Mouse (Mus musculus) embryonic facial prominence, embryonic 10.5 days (tissue): ENCODE measurements at regions not wholly inside any gene's neighbourhood (a gene's known extent, or its start where the extent isn't known, plus 50 kb on each side); places are given as distances from the start of the nearest gene placed in this dataset.

Experiments
- DNase-seq: peaks from one replicate; pipeline ENCODE4 v3.0.0-alpha.2; 2017; ENCODE audit warnings: low spot score
- H3K27ac ChIP-seq: fragments of 300-500 bp; sonication (generic); replicated peaks from 2 replicates; pipeline ENCODE4 v1.5.1; 2016; ENCODE audit warnings: mild to moderate bottlenecking
- H3K27me3 ChIP-seq: fragments of 300-500 bp; sonication (generic); replicated peaks from 2 replicates; pipeline ENCODE4 v1.6.1; 2016; ENCODE audit warnings: low read depth, mild to moderate bottlenecking; ENCODE audit not compliant: poor library complexity, severe bottlenecking
- H3K36me3 ChIP-seq: fragments of 300-500 bp; sonication (generic); replicated peaks from 2 replicates; pipeline ENCODE4 v1.6.1; 2016; ENCODE audit warnings: mild to moderate bottlenecking, moderate library complexity
- H3K4me1 ChIP-seq: fragments of 300-500 bp; sonication (generic); 2 replicates; pipeline ENCODE4 v1.6.1; 2016
- H3K4me3 ChIP-seq: fragments of 300-500 bp; sonication (generic); 2 replicates; pipeline ENCODE4 v1.5.1; 2016; ENCODE audit warnings: mild to moderate bottlenecking, moderate library complexity
- H3K9me3 ChIP-seq: fragments of 300-500 bp; sonication (generic); 2 replicates; pipeline ENCODE4 v1.6.1; 2016; ENCODE audit warnings: mild to moderate bottlenecking
- WGBS: fragments of 180-500 bp; shearing (Covaris S2); methylation state at CpG from one replicate; pipeline ENCODE4 v1.1.7; 2016; 5-methylcytosine and 5-hydroxymethylcytosine counted together

DNA sequence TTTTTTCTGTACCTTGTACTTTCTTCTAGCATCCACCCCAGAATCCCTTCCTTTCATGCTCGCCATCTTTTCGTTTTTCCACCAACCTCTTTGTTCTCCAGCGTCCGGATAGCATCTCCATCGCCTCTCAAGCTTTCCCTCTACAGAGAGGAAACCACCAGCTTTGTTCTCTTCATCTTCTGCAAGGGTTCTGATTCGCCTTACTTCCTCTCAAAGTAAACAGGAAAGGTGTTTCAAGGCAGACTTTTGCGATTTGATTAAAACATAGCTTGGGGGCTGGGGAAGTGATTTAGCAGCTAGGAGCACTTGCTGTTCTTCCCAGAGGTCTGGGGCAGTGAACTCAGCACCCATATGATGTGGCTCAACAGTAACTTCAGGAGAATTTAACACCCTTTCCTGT lies 71.4 kb downstream of the Emp1 start:
- Histone ChIP-seq H3K27ac (no peak overlapping the region), H3K4me3 (no peak overlapping the region), H3K27me3 (no peaks in the 10 kb centered on the region), H3K4me1 (peaks cover 9% of the 10 kb centered on the region), H3K36me3 (no peaks in the 10 kb centered on the region), H3K9me3 (no peaks in the 10 kb centered on the region)
- no peak for DNase-seq
- WGBS: 76% methylated on average over 7 of the region's 7 CpGs

DNA sequence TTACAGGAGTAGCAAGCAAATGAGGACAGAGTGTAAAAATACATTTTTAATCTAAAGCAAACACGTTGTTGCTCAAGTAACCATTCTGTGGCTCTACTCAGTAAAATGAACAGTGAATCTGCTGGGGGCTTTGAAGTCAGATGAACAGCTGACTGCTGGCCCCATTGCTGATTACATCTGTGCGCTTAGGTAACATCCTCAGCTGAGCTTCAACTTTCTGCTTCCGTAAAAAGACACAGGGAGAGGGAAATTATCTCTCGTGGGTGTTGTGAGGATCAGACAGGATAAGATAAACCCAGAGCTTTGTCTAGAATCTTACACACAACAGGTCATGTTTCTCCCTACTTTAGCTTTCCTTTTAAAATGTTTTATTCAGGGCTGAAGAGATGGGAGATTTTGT lies 74.0 kb downstream of the Emp1 start:
- no peaks in the 10 kb centered on the region for H3K27me3 ChIP-seq
- no peaks in the 10 kb centered on the region; the same call in 1 of the 2 replicates for H3K9me3 ChIP-seq
- H3K4me3 ChIP-seq: no peak overlapping the region
- H3K4me1 ChIP-seq: 0 out of 2 replicates have a peak, but pooled peaks cover 3% of the 10 kb centered on the region
- H3K27ac ChIP-seq: no peak overlapping the region
- H3K36me3 ChIP-seq: no peaks in the 10 kb centered on the region
- no peak for DNase-seq
- 87% methylated on average over 4 of the region's 4 CpGs for WGBS

DNA sequence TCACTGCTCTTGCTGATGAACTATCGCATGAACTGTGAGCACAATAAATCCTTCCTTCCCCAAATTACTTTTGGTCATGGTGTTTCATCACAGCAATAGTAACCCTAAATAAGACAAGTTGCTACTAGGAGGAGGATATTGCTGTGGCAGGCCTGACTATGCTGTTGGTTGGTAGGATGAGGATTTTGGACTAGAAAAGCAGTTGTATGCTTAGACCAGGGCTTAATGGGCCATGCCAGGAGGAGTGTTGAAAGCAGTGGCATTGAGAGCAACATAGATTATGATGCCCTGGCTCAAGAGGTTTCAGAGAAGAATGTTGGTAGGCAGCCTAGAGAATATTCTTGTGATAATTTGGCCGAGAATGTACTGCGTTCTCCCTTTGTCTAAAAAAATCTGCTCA lies 75.9 kb downstream of the Emp1 start:
- H3K36me3 ChIP-seq: no peaks in the 10 kb centered on the region
- H3K27ac ChIP-seq: no peak overlapping the region
- H3K4me1 ChIP-seq: 0 out of 2 replicates have a peak, but pooled peaks cover 6% of the 10 kb centered on the region
- DNase-seq: no peak
- H3K27me3 ChIP-seq: no peaks in the 10 kb centered on the region
- no peak overlapping the region for H3K4me3 ChIP-seq
- H3K9me3 ChIP-seq: no peaks in the 10 kb centered on the region; the same call in 1 of the 2 replicates
- WGBS: 94% methylated on average over 3 of the region's 3 CpGs

DNA sequence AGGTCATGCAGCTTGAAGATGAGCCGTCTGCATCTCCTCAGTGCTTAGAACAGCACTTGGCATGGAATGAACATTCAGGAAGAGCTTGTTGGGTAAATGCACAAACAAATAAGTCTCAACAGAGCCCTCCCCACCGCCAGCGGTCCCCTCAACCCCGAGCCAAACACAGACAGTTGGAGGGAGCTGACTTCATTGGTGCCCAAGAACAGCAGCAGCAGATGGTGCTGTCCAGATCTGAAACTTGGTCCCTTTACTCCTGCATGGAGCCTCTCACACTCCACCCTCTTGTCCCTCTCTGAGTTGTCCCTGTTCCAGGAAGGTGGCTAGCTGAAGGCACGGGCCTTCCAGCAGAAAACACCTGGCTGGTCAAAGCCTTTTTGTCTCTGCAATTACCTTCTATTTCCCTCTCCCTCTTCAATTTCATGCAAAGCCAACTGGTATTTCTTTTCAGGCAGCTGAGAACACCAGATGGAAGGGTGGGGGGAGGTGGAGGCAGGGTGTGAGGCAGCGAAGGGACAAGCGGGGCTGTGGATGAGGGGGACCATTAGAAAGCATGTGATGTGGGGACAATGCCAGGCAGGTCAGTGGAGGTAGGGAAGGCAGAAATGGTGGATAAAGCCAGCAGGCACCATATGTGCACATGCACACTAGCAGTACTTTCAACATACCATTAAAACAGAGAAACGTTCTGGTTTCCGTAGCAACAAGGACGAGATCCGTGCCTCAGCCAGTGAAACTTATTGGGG lies 79.0 kb downstream of the Emp1 start:
- no peaks in the 10 kb centered on the region for H3K36me3 ChIP-seq
- DNase-seq: no peak
- H3K4me3 ChIP-seq: no peak overlapping the region
- no peaks in the 10 kb centered on the region; the same call in 1 of the 2 replicates for H3K9me3 ChIP-seq
- whole genome bisulfite sequencing: 82% methylated on average over 11 of the region's 11 CpGs
- peaks cover 14% of the 10 kb centered on the region for H3K4me1 ChIP-seq
- peaks cover 9% of the 10 kb centered on the region; the same call in 1 of the 2 replicates for H3K27me3 ChIP-seq
- no peak overlapping the region for H3K27ac ChIP-seq

DNA sequence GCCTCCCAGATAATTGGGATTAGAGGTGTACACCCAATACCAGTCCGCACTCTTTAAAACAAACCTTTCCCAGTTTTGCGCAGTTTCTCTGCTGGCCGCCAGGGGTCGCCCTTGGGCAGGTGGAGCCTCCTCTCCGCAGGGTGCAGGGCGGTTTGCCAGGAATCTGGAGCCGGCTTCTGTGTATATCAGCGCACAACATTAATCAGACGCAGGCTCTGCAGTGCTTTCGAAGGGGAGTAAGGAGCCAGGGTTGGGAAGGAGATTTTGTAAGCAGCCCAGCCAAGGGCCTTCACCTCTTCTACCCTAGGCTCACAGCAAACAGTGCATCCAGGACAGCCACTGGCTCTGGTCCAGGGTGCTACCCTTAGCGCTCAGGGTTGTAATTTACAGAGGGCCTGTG lies 82.3 kb downstream of the Emp1 start:
- H3K27ac ChIP-seq: 0 out of 2 replicates have a peak overlapping the region, but pooled peaks have one; percentile 57
- peak overlapping the region; percentile 36; the same call in 1 of the 2 replicates for H3K4me3 ChIP-seq
- 4% methylated on average over 11 of the region's 11 CpGs for WGBS
- no peaks in the 10 kb centered on the region for H3K36me3 ChIP-seq
- peaks cover 9% of the 10 kb centered on the region; the same call in 1 of the 2 replicates for H3K27me3 ChIP-seq
- peaks cover 14% of the 10 kb centered on the region for H3K4me1 ChIP-seq
- DNase-seq: peak; percentile 85
- no peaks in the 10 kb centered on the region for H3K9me3 ChIP-seq

DNA sequence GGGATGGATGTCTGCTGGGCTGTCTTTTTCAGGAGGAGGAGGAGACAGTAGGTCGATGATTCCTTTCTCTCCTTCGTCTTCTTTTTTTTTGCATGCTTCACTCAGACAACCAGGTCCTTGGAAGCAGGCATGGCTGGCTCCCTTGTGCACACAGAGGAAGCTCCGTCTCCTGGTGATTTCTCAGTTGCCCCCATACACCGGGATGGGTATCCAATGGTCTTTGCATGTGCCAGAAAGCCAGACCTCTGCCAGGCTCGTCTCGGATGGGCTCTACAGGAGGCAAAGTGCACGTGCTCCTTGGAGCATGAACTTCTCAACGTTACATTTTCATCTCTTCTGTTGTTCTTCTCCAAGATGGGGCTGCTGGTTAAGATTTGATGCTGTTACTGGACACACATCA lies 82.7 kb downstream of the Emp1 start:
- H3K9me3 ChIP-seq: no peaks in the 10 kb centered on the region
- no peak for DNase-seq
- H3K4me1 ChIP-seq: peaks cover 14% of the 10 kb centered on the region
- no peaks in the 10 kb centered on the region for H3K36me3 ChIP-seq
- peaks cover 9% of the 10 kb centered on the region; the same call in 1 of the 2 replicates for H3K27me3 ChIP-seq
- 0 out of 2 replicates have a peak overlapping the region, but pooled peaks have one; percentile 57 for H3K27ac ChIP-seq
- 39% methylated on average over 8 of the region's 8 CpGs for WGBS
- peak overlapping the region; percentile 36; the same call in 1 of the 2 replicates for H3K4me3 ChIP-seq

DNA sequence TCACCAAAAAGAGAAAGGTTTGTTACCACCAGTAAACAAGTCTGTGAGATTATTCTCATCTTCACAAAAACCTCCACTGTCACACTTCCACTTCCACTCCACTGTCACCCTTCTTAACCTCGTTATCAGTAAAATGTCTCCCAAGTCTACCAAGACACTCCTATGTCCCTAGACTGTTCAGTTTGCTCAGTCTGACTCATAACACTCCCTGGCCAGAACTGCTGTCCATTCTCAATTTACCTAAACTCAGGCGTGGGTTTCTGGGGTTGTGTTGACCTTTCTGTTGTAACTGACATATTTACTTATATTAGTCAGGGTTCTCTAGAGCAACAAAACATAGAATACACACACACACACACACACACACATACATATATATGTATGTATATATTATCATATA lies 85.5 kb downstream of the Emp1 start:
- no peaks in the 10 kb centered on the region for H3K9me3 ChIP-seq
- H3K4me3 ChIP-seq: no peak overlapping the region
- H3K27ac ChIP-seq: no peak overlapping the region
- no peaks in the 10 kb centered on the region for H3K36me3 ChIP-seq
- H3K4me1 ChIP-seq: peaks cover 8% of the 10 kb centered on the region
- peaks cover 9% of the 10 kb centered on the region; the same call in 1 of the 2 replicates for H3K27me3 ChIP-seq
- WGBS: 82% methylated on average over 2 of the region's 2 CpGs
- DNase-seq: no peak

DNA sequence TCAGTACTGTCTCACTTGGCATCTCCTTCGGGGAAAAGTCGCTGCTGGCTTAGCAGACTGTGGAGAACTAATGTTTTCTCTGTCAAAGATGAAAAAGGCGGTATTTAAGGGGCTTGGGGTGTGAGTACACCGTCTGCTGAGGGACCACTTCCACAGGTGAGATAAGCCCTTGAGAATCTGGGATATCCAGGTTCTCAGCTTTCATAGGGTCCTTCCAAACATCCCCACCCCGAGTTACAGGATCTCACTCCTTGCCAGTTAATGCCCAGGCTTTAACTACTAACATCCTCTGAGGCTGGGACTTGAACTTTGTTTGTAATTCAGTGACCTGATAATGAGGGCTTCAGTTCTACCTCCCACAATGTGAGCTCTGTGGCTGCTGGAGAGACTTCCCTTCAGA lies 86.9 kb downstream of the Emp1 start:
- no peaks in the 10 kb centered on the region for H3K36me3 ChIP-seq
- 79% methylated on average over 5 of the region's 5 CpGs for WGBS
- H3K27ac ChIP-seq: no peak overlapping the region
- H3K4me3 ChIP-seq: no peak overlapping the region
- DNase-seq: no peak
- H3K27me3 ChIP-seq: peaks cover 9% of the 10 kb centered on the region; the same call in 1 of the 2 replicates
- H3K9me3 ChIP-seq: no peaks in the 10 kb centered on the region
- peaks cover 8% of the 10 kb centered on the region for H3K4me1 ChIP-seq

DNA sequence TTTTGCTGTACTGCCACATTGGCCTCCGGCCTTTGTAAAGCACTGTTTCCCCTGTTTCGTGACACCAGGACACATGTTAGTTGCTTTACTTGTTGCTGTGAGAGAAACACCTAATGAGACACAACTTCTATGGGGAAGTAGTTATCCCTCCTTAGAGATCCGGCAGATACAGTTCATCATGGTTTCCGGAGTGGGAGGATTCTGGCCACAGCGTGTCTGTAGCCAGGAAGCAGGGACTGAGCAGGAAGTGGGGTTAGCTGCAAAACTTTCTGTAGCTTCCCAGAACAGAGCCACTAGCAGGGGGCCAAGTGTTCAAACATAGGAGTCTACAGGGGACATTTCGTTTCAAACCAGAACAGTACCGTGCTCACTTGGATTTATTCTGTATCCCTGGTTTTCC lies 88.2 kb downstream of the Emp1 start:
- 87% methylated on average over 7 of the region's 7 CpGs for WGBS
- H3K27ac ChIP-seq: no peak overlapping the region
- H3K27me3 ChIP-seq: peaks cover 4% of the 10 kb centered on the region; the same call in 1 of the 2 replicates
- no peak for DNase-seq
- H3K4me1 ChIP-seq: no peaks in the 10 kb centered on the region
- no peak overlapping the region for H3K4me3 ChIP-seq
- H3K36me3 ChIP-seq: no peaks in the 10 kb centered on the region
- no peaks in the 10 kb centered on the region for H3K9me3 ChIP-seq

DNA sequence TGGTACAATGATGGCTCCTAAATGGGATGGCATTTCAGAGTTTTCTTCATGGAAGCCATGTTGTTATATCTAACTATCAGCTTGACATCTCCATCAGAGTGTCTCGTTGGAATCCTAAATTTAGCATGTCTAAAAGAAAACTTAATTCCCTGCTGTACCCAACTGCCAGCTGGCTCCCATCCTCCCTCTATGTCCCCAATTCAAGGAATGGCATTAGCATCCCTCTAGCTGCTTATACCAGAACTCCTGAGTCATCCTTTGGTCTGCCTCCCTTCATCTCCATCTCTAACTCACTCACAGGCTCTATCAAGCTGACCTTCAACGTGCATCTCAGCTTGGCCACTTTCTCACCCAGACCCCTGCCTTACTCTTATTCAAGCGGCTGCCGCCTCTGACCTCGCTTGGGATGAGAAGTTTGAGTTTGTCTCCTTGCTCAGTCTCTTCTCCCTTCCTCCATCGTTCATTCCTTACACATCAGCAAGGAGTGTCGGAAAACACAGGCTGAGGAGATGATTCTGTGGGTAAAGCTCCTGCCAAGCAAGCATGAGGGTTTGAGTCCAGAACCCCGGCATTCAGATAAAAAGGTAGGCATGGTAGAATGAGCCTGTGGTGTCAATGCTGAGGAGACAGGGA lies 88.9 kb downstream of the Emp1 start:
- Histone ChIP-seq H3K27ac (no peak overlapping the region), H3K27me3 (no peaks in the 10 kb centered on the region), H3K4me3 (no peak overlapping the region), H3K4me1 (no peaks in the 10 kb centered on the region), H3K9me3 (no peaks in the 10 kb centered on the region), H3K36me3 (no peaks in the 10 kb centered on the region)
- no peak for DNase-seq
- WGBS: 87% methylated on average over 8 of the region's 8 CpGs

DNA sequence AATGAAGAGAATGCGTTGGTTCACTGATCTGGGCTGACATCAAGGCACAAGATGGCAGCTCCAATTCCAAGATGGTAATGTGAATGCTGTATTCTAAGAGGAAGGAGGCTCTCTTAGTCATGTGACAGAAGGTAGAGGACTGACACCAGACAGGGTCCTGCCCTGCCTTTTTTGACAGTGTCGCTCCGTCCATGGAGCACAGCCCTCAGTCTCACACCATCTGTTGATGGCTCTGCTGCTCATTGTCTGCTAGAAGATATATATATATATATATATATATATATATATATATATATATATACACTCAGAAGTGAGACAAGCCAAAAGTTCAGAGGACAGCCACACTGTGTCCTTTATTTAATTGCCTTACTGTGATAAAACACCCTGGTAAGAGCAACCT lies 90.7 kb downstream of the Emp1 start:
- Histone ChIP-seq H3K27ac (no peak overlapping the region), H3K9me3 (no peaks in the 10 kb centered on the region), H3K36me3 (no peaks in the 10 kb centered on the region), H3K27me3 (no peaks in the 10 kb centered on the region), H3K4me3 (no peak overlapping the region), H3K4me1 (no peaks in the 10 kb centered on the region)
- WGBS: 91% methylated on average over 3 of the region's 3 CpGs
- no peak for DNase-seq

DNA sequence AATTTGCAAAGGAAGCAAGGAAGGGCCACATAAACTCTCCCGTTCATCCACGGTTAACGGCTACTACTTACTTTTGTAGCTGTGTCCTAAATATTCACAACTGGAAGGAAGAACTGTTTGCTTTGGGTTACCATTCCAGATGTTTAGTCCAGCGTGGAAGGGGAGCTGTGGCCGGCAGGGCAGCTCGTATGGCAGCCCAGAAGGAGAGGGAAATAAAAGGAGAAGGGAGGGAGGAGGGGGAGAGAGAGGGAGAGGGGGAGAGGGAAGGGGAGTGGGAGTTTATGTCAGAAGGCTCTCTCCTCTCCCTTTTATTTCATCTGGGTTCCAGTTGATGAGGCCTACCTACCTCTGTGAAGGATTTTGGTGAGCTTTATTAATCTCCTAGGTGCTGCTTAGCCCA lies 110.2 kb downstream of the Emp1 start:
- 48% methylated on average over 6 of the region's 6 CpGs for WGBS
- H3K36me3 ChIP-seq: no peaks in the 10 kb centered on the region
- H3K27ac ChIP-seq: no peak overlapping the region
- no peaks in the 10 kb centered on the region for H3K9me3 ChIP-seq
- H3K27me3 ChIP-seq: no peaks in the 10 kb centered on the region
- no peak for DNase-seq
- H3K4me1 ChIP-seq: no peaks in the 10 kb centered on the region
- no peak overlapping the region for H3K4me3 ChIP-seq

DNA sequence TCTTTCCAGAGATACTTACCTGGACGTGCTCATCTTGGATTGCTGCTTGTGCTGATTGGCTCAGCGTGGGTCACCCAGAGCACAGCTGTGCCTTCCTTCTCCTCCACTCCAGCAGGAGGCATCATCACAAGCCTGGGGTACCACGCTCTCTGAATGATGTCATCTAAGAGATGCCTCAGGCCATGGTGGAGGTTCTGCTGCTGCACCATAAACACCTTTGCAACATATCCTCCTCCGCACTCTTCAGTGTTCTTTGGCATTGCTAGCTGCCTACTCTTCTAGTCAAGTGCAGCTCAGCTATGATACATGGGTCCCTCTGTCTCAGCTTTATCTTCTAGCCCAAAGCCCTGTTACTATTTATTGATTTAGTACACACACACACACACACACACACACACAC lies 110.8 kb downstream of the Emp1 start:
- DNase-seq: no peak
- Histone ChIP-seq H3K9me3 (no peaks in the 10 kb centered on the region), H3K27ac (no peak overlapping the region), H3K4me1 (no peaks in the 10 kb centered on the region), H3K4me3 (no peak overlapping the region), H3K36me3 (no peaks in the 10 kb centered on the region), H3K27me3 (no peaks in the 10 kb centered on the region)
- 87% methylated on average over 4 of the region's 4 CpGs for WGBS
